Mouse (Mus musculus) liver, embryonic 16.5 days (tissue): ENCODE data around the gene Hps1. TPM values are rescaled to one million over a fixed set of nuclear protein-coding genes. Genes with fewer than 3 reads are reported as not detected.

Experiments used
- ATAC-seq: fragments of 200-750 bp; cut with Nextera tagmentation; 2 replicates; pipeline ENCODE4 v1.8.0; 2017; ENCODE audit warnings: low read depth, mild to moderate bottlenecking, moderate number of reproducible peaks, moderate library complexity
- H3K27ac ChIP-seq: fragments of 300-500 bp; sonication (generic); 2 replicates; pipeline ENCODE4 v1.5.1; 2014; ENCODE audit warnings: mild to moderate bottlenecking, low read length
- H3K27me3 ChIP-seq: fragments of 300-500 bp; sonication (generic); 2 replicates; pipeline ENCODE4 v1.6.1; 2014; ENCODE audit warnings: low read depth, low read length, mixed read lengths; ENCODE audit not compliant: control insufficient read depth, insufficient read depth
- H3K36me3 ChIP-seq: fragments of 300-500 bp; sonication (generic); 2 replicates; pipeline ENCODE4 v1.6.1; 2014; ENCODE audit warnings: mild to moderate bottlenecking; ENCODE audit not compliant: control insufficient read depth, insufficient read depth
- H3K4me1 ChIP-seq: fragments of 300-500 bp; sonication (generic); 2 replicates; pipeline ENCODE4 v1.6.1; 2014; ENCODE audit warnings: low read depth, low read length, mixed read lengths; ENCODE audit not compliant: control insufficient read depth
- H3K4me2 ChIP-seq: fragments of 300-500 bp; sonication (generic); 2 replicates; pipeline ENCODE4 v1.6.1; 2014; ENCODE audit warnings: low read depth, low read length, mixed read lengths
- H3K4me3 ChIP-seq: fragments of 300-500 bp; sonication (generic); 2 replicates; pipeline ENCODE4 v1.5.1; 2014; ENCODE audit warnings: low read depth, mild to moderate bottlenecking, low read length
- H3K9ac ChIP-seq: fragments of 300-500 bp; sonication (generic); 2 replicates; pipeline ENCODE4 v1.6.1; 2014; ENCODE audit warnings: low read depth, low read length
- H3K9me3 ChIP-seq: fragments of 300-500 bp; sonication (generic); replicated peaks from 2 replicates; pipeline ENCODE4 v1.6.1; 2016; ENCODE audit warnings: low read length; ENCODE audit not compliant: control insufficient read depth
- WGBS: fragments of 180-500 bp; shearing (Covaris S2); extraction: QIAGEN DNeasy Blood & Tissue Kit; methylation state at CpG from one replicate; pipeline ENCODE4 v1.1.7; 2014; ENCODE audit not compliant: insufficient replicate concordance; 5-methylcytosine and 5-hydroxymethylcytosine counted together
- polyA plus RNA-seq: library from polyadenylated mRNA; unstranded; fragments of >200 nt; fragmentation: Nextera tagmentation; extraction: Ambion mirVana; gene quantifications from 2 replicates; pipeline ENCODE4 v1.2.1, GENCODE M21; 2015

Gene Hps1
- 6.0 and 6.2 TPM in 2 replicates for polyA plus RNA-seq

DNA sequence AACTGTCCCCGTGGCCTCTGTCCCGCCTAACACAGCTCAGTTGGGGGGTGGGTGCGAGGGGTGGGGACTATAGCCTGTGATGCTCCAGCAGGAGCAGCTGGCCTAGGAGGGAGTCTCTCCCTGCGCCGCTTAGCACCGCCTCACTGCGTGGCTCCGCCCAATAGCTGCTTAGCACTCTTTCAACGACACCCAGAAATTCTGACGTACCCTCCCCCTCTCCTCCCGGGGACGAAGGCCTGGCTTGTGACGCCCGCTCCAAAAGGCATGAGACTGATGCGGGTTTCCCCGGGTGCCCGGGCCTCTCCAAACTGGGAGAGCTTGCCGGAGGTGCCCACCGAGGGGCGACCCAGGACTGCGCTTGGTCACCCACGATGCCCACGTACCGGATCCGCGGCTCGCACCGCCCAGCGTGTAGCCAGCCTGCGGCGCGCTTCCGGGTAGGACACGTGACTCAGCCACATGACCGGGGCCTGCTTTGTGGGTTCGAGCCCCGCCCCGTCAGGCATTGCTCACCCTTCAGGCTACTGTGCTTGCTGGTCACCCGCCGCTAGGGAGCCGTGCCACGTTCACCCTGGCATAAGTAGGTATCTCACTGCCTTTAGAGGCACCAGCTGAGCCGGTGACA is at the start of gene Hps1:
Gene Hps1 (minus strand): TSS at position 448 of the 625 bp plus-strand sequence.
- ATAC-seq: peak; percentile 95
- H3K36me3 ChIP-seq: no peaks in the 10 kb centered on the region
- peak within 1 kb of the TSS; percentile 76 for H3K4me3 ChIP-seq
- H3K4me1 ChIP-seq: peaks cover 10% of the 10 kb centered on the region
- H3K9ac ChIP-seq: peak within 1 kb of the TSS; percentile 73
- peak within 1 kb of the TSS; percentile 81 for H3K4me2 ChIP-seq
- WGBS: under 1% methylated on average over 42 of the region's 43 CpGs
- H3K9me3 ChIP-seq: no peaks in the 10 kb centered on the region
- H3K27ac ChIP-seq: peak within 1 kb of the TSS; percentile 53
- no peaks in the 10 kb centered on the region for H3K27me3 ChIP-seq

GRCm38 (mm10) chr19:42829196-42829595 is 49.4 kb upstream of the Hps1 start:
- WGBS: 23% methylated on average over 4 of the region's 4 CpGs
- Histone ChIP-seq H3K4me1 (no peaks in the 10 kb centered on the region), H3K9ac (no peak overlapping the region), H3K9me3 (no peaks in the 10 kb centered on the region), H3K27me3 (no peaks in the 10 kb centered on the region), H3K4me2 (no peak overlapping the region), H3K27ac (no peak overlapping the region), H3K36me3 (no peaks in the 10 kb centered on the region), H3K4me3 (no peak overlapping the region)
- ATAC-seq: no peak

DNA sequence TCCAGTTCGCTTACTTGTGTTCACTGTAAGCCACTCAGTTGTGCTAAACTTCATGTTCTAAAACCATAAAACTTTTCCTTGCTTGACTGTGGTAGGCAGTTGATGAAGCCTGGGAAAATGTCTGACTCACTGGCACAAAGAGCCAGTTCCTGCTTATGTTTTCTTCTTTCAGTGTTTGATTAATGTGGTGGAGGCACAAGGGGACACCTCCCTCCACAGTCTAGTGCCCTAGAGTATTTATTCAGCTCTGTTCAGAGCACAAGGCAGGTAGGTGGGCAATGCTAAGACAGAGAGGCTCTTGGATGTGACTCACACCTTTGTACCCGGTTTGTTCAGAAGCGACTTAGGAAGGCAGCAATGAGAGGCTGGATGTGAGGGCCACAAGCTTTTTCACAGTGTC is 48.1 kb upstream of the Hps1 start:
- H3K9me3 ChIP-seq: no peaks in the 10 kb centered on the region
- H3K36me3 ChIP-seq: no peaks in the 10 kb centered on the region
- 62% methylated on average over 3 of the region's 3 CpGs for WGBS
- H3K4me3 ChIP-seq: no peak overlapping the region
- H3K4me2 ChIP-seq: no peak overlapping the region
- ATAC-seq: no peak
- no peaks in the 10 kb centered on the region for H3K4me1 ChIP-seq
- H3K27me3 ChIP-seq: no peaks in the 10 kb centered on the region
- H3K9ac ChIP-seq: no peak overlapping the region
- no peak overlapping the region for H3K27ac ChIP-seq

- Histone ChIP-seq H3K36me3 (no peaks in the 10 kb centered on the region), H3K9me3 (no peaks in the 10 kb centered on the region), H3K27ac (no peak overlapping the region), H3K4me3 (no peak overlapping the region), H3K9ac (no peak overlapping the region), H3K4me2 (no peak overlapping the region), H3K4me1 (no peaks in the 10 kb centered on the region), H3K27me3 (no peaks in the 10 kb centered on the region)
- no peak for ATAC-seq
- 43% methylated on average over 5 of the region's 5 CpGs for WGBS
Observed at GRCm38 (mm10) chr19:42820109-42820508, 40.3 kb upstream of the Hps1 start.

GRCm38 (mm10) chr19:42817761-42818160 is 38.0 kb upstream of the Hps1 start:
- Histone ChIP-seq H3K4me3 (no peak overlapping the region), H3K9me3 (no peaks in the 10 kb centered on the region), H3K9ac (no peak overlapping the region), H3K27ac (no peak overlapping the region), H3K4me2 (no peak overlapping the region), H3K4me1 (no peaks in the 10 kb centered on the region), H3K27me3 (no peaks in the 10 kb centered on the region), H3K36me3 (no peaks in the 10 kb centered on the region)
- ATAC-seq: no peak
- 47% methylated on average over 2 of the region's 2 CpGs for WGBS

DNA sequence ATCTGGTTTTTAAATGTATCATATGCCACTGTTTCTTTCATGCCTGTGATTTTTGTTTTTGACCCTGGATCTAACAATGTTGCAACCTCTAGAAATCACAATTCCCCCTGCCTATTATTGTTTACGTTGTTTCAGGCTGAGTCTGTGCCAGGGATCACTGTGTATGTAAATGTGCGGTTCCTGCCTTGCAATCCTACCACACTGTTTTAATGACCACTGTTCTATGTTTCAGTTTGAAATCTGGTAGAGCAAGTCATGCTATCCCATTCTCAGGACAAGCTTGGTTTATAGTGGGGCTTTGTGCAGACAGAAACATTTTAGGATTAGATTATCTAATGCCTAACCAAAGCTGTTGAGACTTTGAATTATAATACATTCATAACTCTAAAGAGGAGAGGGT is 36.5 kb upstream of the Hps1 start:
- Histone ChIP-seq H3K27me3 (no peaks in the 10 kb centered on the region), H3K36me3 (no peaks in the 10 kb centered on the region), H3K4me2 (no peak overlapping the region), H3K9me3 (no peaks in the 10 kb centered on the region), H3K27ac (no peak overlapping the region), H3K9ac (no peak overlapping the region), H3K4me1 (no peaks in the 10 kb centered on the region), H3K4me3 (no peak overlapping the region)
- WGBS: 67% methylated on average over 2 of the region's 2 CpGs
- no peak for ATAC-seq

- H3K4me3 ChIP-seq: no peak overlapping the region
- no peak for ATAC-seq
- H3K27me3 ChIP-seq: no peaks in the 10 kb centered on the region
- no peak overlapping the region for H3K27ac ChIP-seq
- H3K4me2 ChIP-seq: no peak overlapping the region
- H3K9me3 ChIP-seq: no peaks in the 10 kb centered on the region
- no peak overlapping the region for H3K9ac ChIP-seq
- 50% methylated on average over 5 of the region's 5 CpGs for WGBS
- no peaks in the 10 kb centered on the region for H3K36me3 ChIP-seq
- H3K4me1 ChIP-seq: no peaks in the 10 kb centered on the region
Observed at GRCm38 (mm10) chr19:42810140-42810539, 30.4 kb upstream of the Hps1 start.

- Histone ChIP-seq H3K27ac (no peak overlapping the region), H3K4me3 (no peak overlapping the region), H3K27me3 (no peaks in the 10 kb centered on the region), H3K4me2 (no peak overlapping the region), H3K9me3 (no peaks in the 10 kb centered on the region), H3K4me1 (no peaks in the 10 kb centered on the region), H3K9ac (no peak overlapping the region), H3K36me3 (no peaks in the 10 kb centered on the region)
- WGBS: 63% methylated on average over 10 of the region's 10 CpGs
- ATAC-seq: no peak
Observed at GRCm38 (mm10) chr19:42809491-42809890, 29.7 kb upstream of the Hps1 start.

- Histone ChIP-seq H3K36me3 (no peaks in the 10 kb centered on the region), H3K4me2 (no peak overlapping the region), H3K4me1 (no peaks in the 10 kb centered on the region), H3K27me3 (peaks cover 13% of the 10 kb centered on the region), H3K9ac (no peak overlapping the region), H3K9me3 (no peaks in the 10 kb centered on the region), H3K27ac (no peak overlapping the region), H3K4me3 (no peak overlapping the region)
- no peak for ATAC-seq
- WGBS: 45% methylated on average over 2 of the region's 2 CpGs
Observed at GRCm38 (mm10) chr19:42797866-42798265, 18.1 kb upstream of the Hps1 start.
